Mouse (Mus musculus) heart, embryonic 11.5 days (tissue): ENCODE data around the gene Rtn3. TPM values are rescaled to one million over a fixed set of nuclear protein-coding genes. Genes with fewer than 3 reads are reported as not detected.

ENCODE experiments used
- ATAC-seq: fragments of 200-750 bp; cut with Nextera tagmentation; replicated peaks from 2 replicates; pipeline ENCODE4 v1.8.0; 2017; ENCODE audit warnings: moderate library complexity; ENCODE audit not compliant: insufficient number of reproducible peaks, low FRiP score, low TSS enrichment
- H3K27ac ChIP-seq: fragments of 300-500 bp; sonication (generic); 2 replicates; pipeline ENCODE4 v1.5.1; 2014; ENCODE audit warnings: mild to moderate bottlenecking, low read depth, low read length
- H3K27me3 ChIP-seq: fragments of 300-500 bp; sonication (generic); 2 replicates; pipeline ENCODE4 v1.6.1; 2014; ENCODE audit warnings: mild to moderate bottlenecking, low read length, mixed read lengths; ENCODE audit not compliant: control insufficient read depth, insufficient read depth
- H3K36me3 ChIP-seq: fragments of 300-500 bp; sonication (generic); 2 replicates; pipeline ENCODE4 v1.6.1; 2014; ENCODE audit warnings: mild to moderate bottlenecking, low read length, moderate library complexity, mixed read lengths; ENCODE audit not compliant: control insufficient read depth, insufficient read depth
- H3K4me1 ChIP-seq: fragments of 300-500 bp; sonication (generic); 2 replicates; pipeline ENCODE4 v1.6.1; 2014; ENCODE audit warnings: low read length; ENCODE audit not compliant: control insufficient read depth, insufficient read depth
- H3K4me2 ChIP-seq: fragments of 300-500 bp; sonication (generic); 2 replicates; pipeline ENCODE4 v1.6.1; 2014; ENCODE audit warnings: mild to moderate bottlenecking, moderate library complexity
- H3K4me3 ChIP-seq: fragments of 300-500 bp; sonication (generic); 2 replicates; pipeline ENCODE4 v1.5.1; 2014; ENCODE audit warnings: low read depth, low read length
- H3K9ac ChIP-seq: fragments of 300-500 bp; sonication (generic); 2 replicates; pipeline ENCODE4 v1.6.1; 2014; ENCODE audit warnings: mild to moderate bottlenecking, low read depth, low read length, moderate library complexity
- H3K9me3 ChIP-seq: fragments of 300-500 bp; sonication (generic); replicated peaks from 2 replicates; pipeline ENCODE4 v1.6.1; 2016; ENCODE audit warnings: low read length; ENCODE audit not compliant: control insufficient read depth
- WGBS: fragments of 180-500 bp; shearing (Covaris S2); extraction: QIAGEN DNeasy Blood & Tissue Kit; methylation state at CpG from one replicate; pipeline ENCODE4 v1.1.7; 2014; ENCODE audit not compliant: insufficient replicate concordance; 5-methylcytosine and 5-hydroxymethylcytosine counted together
- polyA plus RNA-seq: library from polyadenylated mRNA; unstranded; fragments of >200 nt; fragmentation: Nextera tagmentation; extraction: Ambion mirVana; gene quantifications from 2 replicates; pipeline ENCODE4 v1.2.1, GENCODE M21; 2014

Rtn3 gene
- polyA plus RNA-seq, 1 experiment from 2014 or later, result 117 TPM

DNA sequence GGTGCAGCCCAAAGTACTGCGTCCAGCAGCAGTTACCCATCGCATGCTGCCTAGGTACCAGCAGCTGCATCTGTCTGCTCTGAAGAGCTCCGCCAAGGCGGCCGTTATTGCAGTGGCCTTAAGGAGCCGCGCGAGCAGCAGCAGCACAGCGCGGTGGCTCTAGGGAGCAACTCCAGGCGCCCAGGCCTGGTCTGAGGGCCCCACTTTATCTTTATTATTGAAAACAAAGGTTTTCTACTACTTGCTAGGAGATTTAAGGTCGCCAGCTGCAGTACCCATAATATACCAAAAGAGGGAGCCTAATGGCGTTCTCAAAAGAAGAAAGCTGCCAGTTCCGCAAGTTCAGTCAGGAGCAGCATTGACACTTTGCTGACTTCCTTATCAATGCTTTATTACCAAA lies 41.6 kb downstream of the Rtn3 start:
- no peak overlapping the region for H3K4me2 ChIP-seq
- H3K27me3 ChIP-seq, result no peaks in the 10 kb centered on the region
- no peak overlapping the region for H3K4me3 ChIP-seq
- no peak overlapping the region; the same call in 1 of the 2 replicates for H3K27ac ChIP-seq
- no peaks in the 10 kb centered on the region for H3K9me3 ChIP-seq
- WGBS, result 54% methylated on average over 14 of the region's 14 CpGs
- no peak for ATAC-seq
- H3K4me1 ChIP-seq, result peaks cover 3% of the 10 kb centered on the region; the same call in 1 of the 2 replicates
- no peak overlapping the region for H3K9ac ChIP-seq
- peaks cover 3% of the 10 kb centered on the region; the same call in 1 of the 2 replicates for H3K36me3 ChIP-seq

DNA sequence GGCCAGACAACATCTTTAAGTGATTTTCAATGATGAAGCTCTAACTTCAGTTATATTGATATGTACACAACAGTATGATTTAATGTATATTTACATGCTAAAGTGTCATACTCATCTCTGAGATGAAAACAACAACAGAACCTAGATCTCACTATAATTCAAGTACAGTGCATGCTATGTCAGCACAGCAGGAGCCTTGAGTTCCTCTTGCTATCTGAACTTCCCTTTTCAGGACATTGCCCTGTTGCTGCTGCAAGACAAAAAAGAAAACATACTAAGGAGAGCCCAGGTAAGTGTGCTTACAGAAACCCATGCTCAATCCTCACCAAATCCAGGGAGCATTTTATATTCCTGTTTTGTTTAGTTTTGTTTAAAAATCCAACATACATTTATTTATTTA lies 44.8 kb downstream of the Rtn3 start:
- H3K27ac ChIP-seq, result no peak overlapping the region
- H3K9me3 ChIP-seq, result no peaks in the 10 kb centered on the region
- no peak overlapping the region for H3K4me3 ChIP-seq
- no peak overlapping the region for H3K9ac ChIP-seq
- H3K4me1 ChIP-seq, result peaks cover 3% of the 10 kb centered on the region; the same call in 1 of the 2 replicates
- no peaks in the 10 kb centered on the region for H3K36me3 ChIP-seq
- ATAC-seq, result no peak
- H3K27me3 ChIP-seq, result no peaks in the 10 kb centered on the region
- H3K4me2 ChIP-seq, result no peak overlapping the region

DNA sequence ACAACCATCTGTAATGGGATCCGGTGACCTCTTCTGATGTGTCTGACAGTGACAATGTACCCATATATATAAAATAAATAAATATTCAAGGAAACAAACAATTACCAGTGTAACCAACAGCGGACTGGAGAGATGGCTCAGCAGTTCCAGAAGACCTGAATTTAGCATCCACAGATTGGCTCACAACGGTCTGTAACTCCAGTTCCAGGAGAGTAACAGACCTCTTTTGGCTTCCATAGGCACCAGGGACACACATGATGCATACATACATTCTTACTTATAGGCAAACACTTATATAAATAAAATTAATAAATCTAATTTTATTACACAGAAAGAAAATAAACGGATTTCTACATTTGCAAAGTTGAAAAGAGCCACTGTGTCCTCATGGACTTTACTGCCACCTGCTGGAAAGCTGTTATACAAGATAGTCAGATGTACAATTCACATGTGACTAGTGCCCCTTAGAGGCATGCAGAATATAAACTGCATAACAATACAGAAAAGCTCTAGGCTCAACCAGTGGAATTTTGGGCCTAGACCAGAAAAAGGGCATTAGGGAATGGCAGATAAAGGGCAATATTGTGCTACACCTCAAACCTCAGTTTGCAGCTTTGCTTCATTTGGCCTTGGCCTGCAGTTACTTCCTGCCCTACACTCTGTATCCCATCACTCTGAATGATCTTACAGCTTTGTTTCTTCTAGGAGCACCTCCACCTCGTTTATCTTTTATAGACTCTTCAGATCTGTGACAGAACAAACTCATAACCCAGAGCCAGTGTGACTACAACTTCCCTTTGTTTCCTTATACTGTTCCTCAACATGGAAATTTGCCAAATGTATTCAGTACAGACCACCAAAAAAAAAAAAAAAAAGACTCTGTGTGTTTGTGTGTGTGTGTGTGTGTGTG lies 46.8 kb downstream of the Rtn3 start:
- Histone ChIP-seq H3K9ac (no peak overlapping the region), H3K4me2 (no peak overlapping the region), H3K4me1 (peaks cover 1% of the 10 kb centered on the region; the same call in 1 of the 2 replicates), H3K27ac (no peak overlapping the region), H3K27me3 (no peaks in the 10 kb centered on the region), H3K9me3 (no peaks in the 10 kb centered on the region), H3K36me3 (peaks cover 9% of the 10 kb centered on the region), H3K4me3 (no peak overlapping the region)
- ATAC-seq, result no peak
- 73% methylated on average over 5 of the region's 5 CpGs for WGBS

DNA sequence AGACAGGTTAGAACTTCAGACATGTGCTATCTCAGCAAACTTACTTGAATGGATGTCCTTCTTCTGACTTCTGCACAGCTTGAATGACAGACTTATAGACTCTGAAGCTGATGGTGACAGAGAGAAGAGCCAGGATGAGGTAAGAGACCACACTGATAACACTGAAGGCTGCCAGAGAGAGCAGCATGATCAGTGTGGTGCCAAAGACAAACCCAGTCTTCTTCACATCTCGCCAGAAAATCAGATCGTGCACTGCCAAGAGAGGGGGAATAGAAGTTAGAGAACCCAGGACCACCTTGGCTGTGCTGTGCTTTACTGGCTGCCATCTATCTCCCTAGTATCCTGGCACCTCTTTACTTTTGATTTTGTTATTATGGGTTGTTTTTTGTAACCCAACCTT lies 48.2 kb downstream of the Rtn3 start:
- Histone ChIP-seq H3K4me3 (no peak overlapping the region), H3K4me2 (no peak overlapping the region), H3K4me1 (no peaks in the 10 kb centered on the region), H3K27ac (no peak overlapping the region), H3K36me3 (peaks cover 12% of the 10 kb centered on the region), H3K9me3 (no peaks in the 10 kb centered on the region), H3K27me3 (no peaks in the 10 kb centered on the region), H3K9ac (no peak overlapping the region)
- 75% methylated on average over 2 of the region's 2 CpGs for WGBS
- no peak for ATAC-seq

DNA sequence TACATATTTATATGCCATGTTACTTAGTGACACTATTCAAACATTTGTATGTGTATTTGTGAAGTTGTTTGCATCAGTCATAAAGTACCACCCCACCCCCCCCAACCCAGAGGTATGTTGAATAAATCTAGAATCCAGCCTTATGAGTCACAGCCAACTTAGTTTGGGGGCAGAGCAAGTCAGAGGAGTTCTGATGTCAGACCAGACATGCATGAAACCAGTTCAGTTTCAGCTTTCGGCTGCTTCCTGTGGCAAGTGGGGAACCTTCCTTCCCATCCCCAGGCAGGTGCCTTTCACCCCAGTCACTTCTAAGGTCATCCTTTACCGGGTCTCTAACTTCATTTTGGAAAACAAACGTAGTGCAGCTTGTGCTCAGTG lies 57.7 kb downstream of the Rtn3 start:
- Histone ChIP-seq H3K27me3 (no peaks in the 10 kb centered on the region), H3K4me2 (no peak overlapping the region), H3K4me3 (no peak overlapping the region), H3K27ac (no peak overlapping the region), H3K9me3 (no peaks in the 10 kb centered on the region), H3K9ac (no peak overlapping the region), H3K4me1 (peaks cover 46% of the 10 kb centered on the region), H3K36me3 (peaks cover 35% of the 10 kb centered on the region)
- no peak for ATAC-seq
- WGBS, result 54% methylated on average over 3 of the region's 3 CpGs

DNA sequence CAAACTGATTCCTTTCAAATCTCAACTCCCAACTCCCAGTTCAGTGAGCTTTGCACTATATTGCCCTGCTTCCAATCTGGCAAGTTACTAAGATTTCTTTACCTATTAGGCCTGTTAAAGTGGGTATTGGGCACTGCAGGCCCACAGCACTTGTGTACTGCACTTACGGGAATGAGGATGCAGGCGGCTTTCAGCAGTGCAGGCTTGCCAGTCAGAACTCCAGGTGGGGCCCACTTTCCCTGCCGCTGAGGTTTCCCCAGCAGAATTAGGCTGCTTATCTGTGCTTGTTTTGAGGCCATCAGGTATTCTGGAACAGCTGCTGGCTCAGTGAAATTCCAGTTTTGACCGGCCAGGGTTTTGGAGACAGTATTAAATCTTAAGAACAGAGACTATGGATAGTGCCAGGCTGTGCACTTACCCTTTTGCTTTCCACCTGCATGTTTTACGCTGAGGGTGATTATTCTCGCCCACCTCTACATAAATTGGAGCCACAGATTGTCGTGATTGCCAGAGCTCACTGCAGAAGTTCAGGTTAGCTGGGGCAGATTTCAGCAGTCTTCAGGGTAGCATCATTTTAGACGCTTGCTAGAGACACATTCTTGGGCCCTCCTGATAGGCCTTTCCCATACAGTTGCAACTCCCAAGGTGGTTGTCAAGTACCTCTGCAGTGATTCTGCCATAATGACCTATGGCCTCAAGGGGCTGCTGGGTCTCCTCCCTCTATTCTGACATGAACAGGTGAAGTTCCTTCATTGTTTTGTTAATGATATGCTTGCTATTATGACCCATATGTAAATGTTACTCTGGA lies 58.3 kb downstream of the Rtn3 start:
- WGBS, result 59% methylated on average over 8 of the region's 8 CpGs
- peaks cover 52% of the 10 kb centered on the region for H3K4me1 ChIP-seq

DNA sequence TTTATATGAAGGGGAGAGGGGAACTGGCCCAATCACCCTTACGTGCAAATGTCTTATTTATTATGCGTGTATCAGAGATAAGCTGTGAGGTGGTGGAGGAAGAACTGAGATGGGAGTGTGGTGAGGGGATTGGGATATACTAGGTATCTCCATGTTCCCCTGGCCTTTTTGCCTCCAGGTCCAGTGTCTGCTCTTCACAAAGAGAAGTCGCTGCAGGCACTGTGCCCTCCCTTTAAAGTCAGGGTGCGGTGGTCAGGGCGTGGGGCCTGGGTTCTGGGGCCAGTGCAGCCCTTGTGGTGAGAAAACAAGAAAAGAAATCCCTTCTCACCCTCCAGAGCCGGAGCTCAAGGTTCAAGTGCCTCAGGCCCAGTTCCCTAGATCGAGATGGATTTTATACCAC lies 59.0 kb downstream of the Rtn3 start:
- Histone ChIP-seq H3K36me3 (peaks cover 34% of the 10 kb centered on the region), H3K27me3 (no peaks in the 10 kb centered on the region), H3K9me3 (no peaks in the 10 kb centered on the region), H3K9ac (no peak overlapping the region), H3K27ac (no peak overlapping the region), H3K4me3 (no peak overlapping the region), H3K4me1 (peaks cover 59% of the 10 kb centered on the region), H3K4me2 (no peak overlapping the region)
- no peak for ATAC-seq
- WGBS, result 77% methylated on average over 7 of the region's 7 CpGs

More for the DNA sequence above, 58.3 kb downstream of the Rtn3 start:
- Histone ChIP-seq H3K4me2 (no peak overlapping the region), H3K9me3 (no peaks in the 10 kb centered on the region), H3K9ac (no peak overlapping the region), H3K27me3 (no peaks in the 10 kb centered on the region), H3K27ac (no peak overlapping the region), H3K36me3 (peaks cover 38% of the 10 kb centered on the region), H3K4me3 (no peak overlapping the region)
- ATAC-seq, result no peak

DNA sequence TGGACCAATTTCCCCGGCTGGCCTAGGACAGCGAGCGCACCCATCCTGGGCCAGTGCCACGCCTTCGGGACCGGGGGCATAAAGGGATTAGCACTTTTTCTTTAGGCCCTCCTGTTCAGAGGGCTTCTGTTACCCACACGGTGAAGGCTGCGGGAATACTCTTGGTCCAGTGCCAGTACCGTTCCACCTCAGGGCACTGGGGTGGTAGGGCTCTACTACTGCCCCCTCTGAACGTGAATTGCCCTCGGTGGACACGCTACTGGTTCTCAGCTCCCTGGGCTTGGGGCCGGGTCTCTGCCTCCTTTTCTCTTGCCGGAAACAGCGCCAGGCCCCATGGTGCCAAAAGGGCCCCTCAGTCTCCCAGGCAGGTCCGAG lies 59.4 kb downstream of the Rtn3 start:
- Histone ChIP-seq H3K27ac (no peak overlapping the region), H3K4me2 (peak overlapping the region; percentile 57), H3K4me1 (peaks cover 64% of the 10 kb centered on the region), H3K36me3 (peaks cover 32% of the 10 kb centered on the region), H3K9ac (peak overlapping the region; percentile 60; the same call in 1 of the 2 replicates), H3K4me3 (no peak overlapping the region), H3K27me3 (no peaks in the 10 kb centered on the region), H3K9me3 (no peaks in the 10 kb centered on the region)
- 49% methylated on average over 16 of the region's 16 CpGs for WGBS
- ATAC-seq, result peak; percentile 12; the same call in 1 of the 2 replicates
